Mouse (Mus musculus): Measurements from ENCODE around the gene Olfr904. TPM values are rescaled to one million over a fixed set of nuclear protein-coding genes. Genes with fewer than 3 reads are reported as not detected.
"Not testable (repeated sequence)": the region's sequence is repeated elsewhere in the genome, so short reads cannot be mapped to it uniquely, and the experiment has no call there.

Gene Olfr904
- polyA plus RNA-seq (2015; fragmentation: Nextera tagmentation; extraction: Ambion mirVana): not detected in 2 replicates

DNA sequence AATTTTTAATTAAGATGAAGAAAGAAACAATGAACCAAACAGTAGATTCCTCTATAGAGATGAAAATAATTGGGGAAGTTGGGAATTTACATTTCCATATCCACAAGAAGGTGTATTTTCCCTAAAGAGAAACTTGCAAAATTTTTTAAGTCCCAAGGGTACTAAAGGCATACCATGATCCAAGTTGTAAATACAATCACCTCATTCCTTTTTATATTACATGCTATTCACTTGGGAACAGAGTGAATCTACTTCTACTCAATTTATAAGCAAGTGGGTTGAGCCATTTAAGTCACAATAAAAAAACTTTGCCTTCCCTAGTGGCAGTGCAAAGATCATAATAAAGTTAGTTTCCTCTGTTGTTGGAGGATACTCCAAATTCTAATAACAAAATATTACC is at the start of gene Olfr904:
Gene Olfr904 (plus strand): TSS at position 301 of the 400 bp plus-strand sequence.
- Histone ChIP-seq H3K9me3 (no peaks in the 10 kb centered on the region), H3K4me3 (no peak within 1 kb of the TSS), H3K4me2 (no peak within 1 kb of the TSS), H3K4me1 (no peaks in the 10 kb centered on the region), H3K27me3 (replicated peaks) (no peaks in the 10 kb centered on the region), H3K9ac (no peak within 1 kb of the TSS), H3K27ac (no peak within 1 kb of the TSS), H3K36me3 (replicated peaks) (no peaks in the 10 kb centered on the region)
- ATAC-seq (replicated peaks): no peak

DNA sequence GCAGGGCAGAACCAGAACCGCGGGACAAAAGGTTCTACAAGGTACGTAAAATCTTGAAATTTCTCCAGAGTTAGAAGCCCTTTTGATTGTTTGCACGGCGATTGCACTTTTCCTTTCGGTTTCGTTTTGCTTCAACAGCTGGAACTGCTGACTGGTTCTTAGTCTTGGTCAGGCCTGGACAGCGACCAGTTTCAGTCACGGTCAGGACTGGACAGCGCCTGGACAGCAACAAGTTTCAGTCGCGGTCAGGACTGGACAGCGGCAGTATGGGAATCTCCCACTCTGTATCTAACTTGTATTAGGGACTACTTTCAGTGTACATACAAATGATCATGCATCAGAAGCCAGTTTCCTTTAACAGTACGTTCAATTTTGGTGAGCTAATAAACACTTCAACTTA is 49.4 kb upstream of the Olfr904 start:
- not testable (repeated sequence) for H3K9me3 ChIP-seq; ATAC-seq (replicated peaks); H3K4me3 ChIP-seq; H3K27me3 ChIP-seq (replicated peaks); H3K9ac ChIP-seq; H3K4me2 ChIP-seq; H3K36me3 ChIP-seq (replicated peaks); H3K27ac ChIP-seq; H3K4me1 ChIP-seq
- 96% methylated on average over 14 of the region's 14 CpGs for WGBS

GRCm38 (mm10) chr9:38423801-38424200 is 39.1 kb upstream of the Olfr904 start:
- Histone ChIP-seq H3K4me2 (no peak overlapping the region), H3K9ac (no peak overlapping the region), H3K27ac (no peak overlapping the region), H3K4me3 (no peak overlapping the region), H3K27me3 (replicated peaks) (no peaks in the 10 kb centered on the region), H3K36me3 (replicated peaks) (no peaks in the 10 kb centered on the region), H3K9me3 (no peaks in the 10 kb centered on the region), H3K4me1 (no peaks in the 10 kb centered on the region)
- no peak for ATAC-seq (replicated peaks)

- Histone ChIP-seq H3K36me3 (replicated peaks) (no peaks in the 10 kb centered on the region), H3K27me3 (replicated peaks) (no peaks in the 10 kb centered on the region), H3K4me1 (no peaks in the 10 kb centered on the region), H3K4me2 (no peak overlapping the region), H3K27ac (no peak overlapping the region), H3K9ac (no peak overlapping the region), H3K4me3 (no peak overlapping the region), H3K9me3 (no peaks in the 10 kb centered on the region)
- no peak for ATAC-seq (replicated peaks)
- 58% methylated on average over 1 of the region's 1 CpGs for WGBS
These were observed 35.9 kb upstream of the Olfr904 start for GRCm38 (mm10) chr9:38427026-38427425.

DNA sequence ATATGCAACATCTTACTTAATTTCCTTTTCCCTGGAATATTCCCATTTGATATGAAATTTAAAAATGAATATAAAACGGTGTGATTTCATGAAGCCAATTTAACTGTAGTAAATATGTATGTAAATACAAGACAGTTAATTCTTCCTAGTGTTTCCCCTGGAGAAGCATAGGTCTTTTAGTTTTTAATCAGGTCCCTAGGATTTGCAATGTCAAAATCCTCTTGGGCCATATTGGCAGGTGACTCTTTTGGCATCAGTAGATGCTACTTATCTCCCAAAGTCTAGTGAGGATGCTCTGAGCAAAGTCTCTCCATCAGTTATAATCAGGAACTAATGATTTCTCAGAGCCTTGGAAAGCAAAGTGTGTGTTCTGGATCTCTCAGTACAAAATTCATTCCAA is 33.8 kb upstream of the Olfr904 start, which contains the start of gene Olfr901:
Gene Olfr901 (plus strand): TSS at position 301 of the 400 bp plus-strand sequence.
- Histone ChIP-seq H3K36me3 (replicated peaks) (no peaks in the 10 kb centered on the region), H3K9me3 (no peaks in the 10 kb centered on the region), H3K4me1 (no peaks in the 10 kb centered on the region), H3K9ac (no peak within 1 kb of the TSS), H3K4me2 (no peak within 1 kb of the TSS), H3K27me3 (replicated peaks) (no peaks in the 10 kb centered on the region), H3K27ac (no peak within 1 kb of the TSS), H3K4me3 (no peak within 1 kb of the TSS)
- ATAC-seq (replicated peaks): no peak
- 85% methylated on average over 1 of the region's 1 CpGs for WGBS

- 88% methylated on average over 5 of the region's 5 CpGs for WGBS
- Histone ChIP-seq H3K36me3 (replicated peaks) (no peaks in the 10 kb centered on the region), H3K4me2 (no peak within 1 kb of the TSS), H3K9ac (no peak within 1 kb of the TSS), H3K9me3 (no peaks in the 10 kb centered on the region), H3K27me3 (replicated peaks) (no peaks in the 10 kb centered on the region), H3K27ac (no peak within 1 kb of the TSS), H3K4me1 (no peaks in the 10 kb centered on the region), H3K4me3 (no peak within 1 kb of the TSS)
- ATAC-seq (replicated peaks): no peak
These were observed 15.6 kb upstream of the Olfr904 start, which contains the start of gene Olfr902 for GRCm38 (mm10) chr9:38447352-38447751. TSS of gene Olfr902 (plus strand) at chr9:38447652.

DNA sequence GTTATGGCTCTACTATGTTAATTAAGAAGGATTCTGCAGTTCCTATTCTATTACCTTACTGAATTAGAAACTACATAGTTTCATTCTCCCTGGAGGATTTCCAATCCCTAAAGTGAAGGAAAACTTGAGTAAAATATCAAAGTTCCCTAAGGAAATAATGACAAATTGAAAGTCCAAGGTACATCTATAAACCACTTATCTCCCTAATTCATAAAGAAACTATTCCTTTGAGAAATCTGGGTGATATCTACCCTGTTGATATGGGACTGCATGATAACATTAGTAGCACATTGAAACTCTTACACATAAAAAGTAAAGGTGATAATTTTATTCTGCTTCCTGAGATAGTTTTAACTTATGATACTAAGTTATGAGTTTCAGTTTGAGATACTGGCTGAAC is 7.9 kb downstream of the Olfr904 start, which contains the start of gene Olfr905:
Gene Olfr905 (plus strand): TSS at position 301 of the 400 bp plus-strand sequence.
- H3K36me3 ChIP-seq (replicated peaks): no peaks in the 10 kb centered on the region
- no peaks in the 10 kb centered on the region for H3K4me1 ChIP-seq
- no peak for ATAC-seq (replicated peaks)
- no peaks in the 10 kb centered on the region for H3K27me3 ChIP-seq (replicated peaks)
- no peak within 1 kb of the TSS for H3K4me3 ChIP-seq
- no peak within 1 kb of the TSS for H3K9ac ChIP-seq
- no peak within 1 kb of the TSS for H3K27ac ChIP-seq
- no peak within 1 kb of the TSS for H3K4me2 ChIP-seq
- H3K9me3 ChIP-seq: no peaks in the 10 kb centered on the region

GRCm38 (mm10) chr9:38486785-38487184 is 23.8 kb downstream of the Olfr904 start, which contains the start of gene Olfr906:
TSS of gene Olfr906 (plus strand) at chr9:38487085.
- H3K36me3 ChIP-seq (replicated peaks): no peaks in the 10 kb centered on the region

DNA sequence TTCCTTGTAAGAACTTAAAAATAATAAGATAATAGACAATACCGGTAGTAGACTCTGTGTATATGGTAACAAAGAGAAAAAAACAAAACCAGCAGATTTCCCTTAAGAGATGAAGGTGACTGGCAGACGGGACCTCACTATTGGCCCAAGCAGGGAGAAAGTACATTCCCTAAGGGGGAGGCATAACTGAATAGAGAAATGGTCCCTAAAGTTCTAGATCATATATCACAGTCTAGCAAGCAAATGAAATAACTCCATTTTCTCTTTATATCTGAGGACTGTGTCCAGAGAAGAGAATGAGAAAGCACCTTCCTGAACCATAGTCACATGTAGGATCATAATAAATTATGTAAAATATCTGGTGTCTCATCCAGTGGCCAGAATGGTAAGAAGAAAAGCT is 32.6 kb downstream of the Olfr904 start, which contains the start of gene Olfr907:
Gene Olfr907 (plus strand): TSS at position 301 of the 400 bp plus-strand sequence.
- no peaks in the 10 kb centered on the region for H3K4me1 ChIP-seq
- 83% methylated on average over 2 of the region's 2 CpGs for WGBS
- no peaks in the 10 kb centered on the region for H3K27me3 ChIP-seq (replicated peaks)
- no peak within 1 kb of the TSS for H3K4me3 ChIP-seq
- H3K27ac ChIP-seq: no peak within 1 kb of the TSS
- no peak within 1 kb of the TSS for H3K4me2 ChIP-seq
- no peaks in the 10 kb centered on the region for H3K9me3 ChIP-seq
- H3K9ac ChIP-seq: no peak within 1 kb of the TSS
- H3K36me3 ChIP-seq (replicated peaks): no peaks in the 10 kb centered on the region
- ATAC-seq (replicated peaks): no peak

More at GRCm38 (mm10) chr9:38486785-38487184, 23.8 kb downstream of the Olfr904 start, which contains the start of gene Olfr906:
- no peak within 1 kb of the TSS for H3K9ac ChIP-seq
- ATAC-seq (replicated peaks): no peak
- no peak within 1 kb of the TSS for H3K4me3 ChIP-seq
- H3K27me3 ChIP-seq (replicated peaks): no peaks in the 10 kb centered on the region
- no peaks in the 10 kb centered on the region for H3K4me1 ChIP-seq
- no peak within 1 kb of the TSS for H3K27ac ChIP-seq
- 89% methylated on average over 3 of the region's 3 CpGs for WGBS
- no peaks in the 10 kb centered on the region for H3K9me3 ChIP-seq
- H3K4me2 ChIP-seq: no peak within 1 kb of the TSS

GRCm38 (mm10) chr9:38512353-38512752 is 49.4 kb downstream of the Olfr904 start:
- no peaks in the 10 kb centered on the region for H3K27me3 ChIP-seq (replicated peaks)
- H3K9me3 ChIP-seq: no peaks in the 10 kb centered on the region
- no peak overlapping the region for H3K4me2 ChIP-seq
- H3K27ac ChIP-seq: no peak overlapping the region
- no peak overlapping the region for H3K9ac ChIP-seq
- 79% methylated on average over 2 of the region's 2 CpGs for WGBS
- no peaks in the 10 kb centered on the region for H3K4me1 ChIP-seq
- ATAC-seq (replicated peaks): no peak
- no peaks in the 10 kb centered on the region for H3K36me3 ChIP-seq (replicated peaks)
- no peak overlapping the region for H3K4me3 ChIP-seq

Other genes starting within 250 kb of the Olfr904 start
- not detected in 2 replicates for gene Olfr894, start 245.1 kb upstream of the Olfr904 start, polyA plus RNA-seq (2015; fragmentation: Nextera tagmentation; extraction: Ambion mirVana)
- not detected in 2 replicates for gene Olfr143, start 210.4 kb upstream of the Olfr904 start, polyA plus RNA-seq (2015; fragmentation: Nextera tagmentation; extraction: Ambion mirVana)
- gene Olfr895, start 195.3 kb upstream of the Olfr904 start, polyA plus RNA-seq (2015; fragmentation: Nextera tagmentation; extraction: Ambion mirVana): not detected in 2 replicates
- not detected in 2 replicates for gene Olfr896-ps1, start 172.0 kb upstream of the Olfr904 start, polyA plus RNA-seq (2015; fragmentation: Nextera tagmentation; extraction: Ambion mirVana)
- not detected in 2 replicates for gene Olfr25, start 134.1 kb upstream of the Olfr904 start, polyA plus RNA-seq (2015; fragmentation: Nextera tagmentation; extraction: Ambion mirVana)
- gene Olfr898, start 114.7 kb upstream of the Olfr904 start, polyA plus RNA-seq (2015; fragmentation: Nextera tagmentation; extraction: Ambion mirVana): not detected in 2 replicates
- not detected in 2 replicates for gene Olfr250, start 96.2 kb upstream of the Olfr904 start, polyA plus RNA-seq (2015; fragmentation: Nextera tagmentation; extraction: Ambion mirVana)
- gene Olfr251, start 86.1 kb upstream of the Olfr904 start, polyA plus RNA-seq (2015; fragmentation: Nextera tagmentation; extraction: Ambion mirVana): not detected in 2 replicates
- gene Olfr147, start 61.4 kb upstream of the Olfr904 start, polyA plus RNA-seq (2015; fragmentation: Nextera tagmentation; extraction: Ambion mirVana): not detected in 2 replicates
- not detected in 2 replicates for gene Olfr901, start 33.7 kb upstream of the Olfr904 start, polyA plus RNA-seq (2015; fragmentation: Nextera tagmentation; extraction: Ambion mirVana)
- not detected in 2 replicates for gene Olfr902, start 15.5 kb upstream of the Olfr904 start, polyA plus RNA-seq (2015; fragmentation: Nextera tagmentation; extraction: Ambion mirVana)
- gene Olfr905, start 8.0 kb downstream of the Olfr904 start, polyA plus RNA-seq (2015; fragmentation: Nextera tagmentation; extraction: Ambion mirVana): not detected in 2 replicates
- not detected in 2 replicates for gene Olfr906, start 23.9 kb downstream of the Olfr904 start, polyA plus RNA-seq (2015; fragmentation: Nextera tagmentation; extraction: Ambion mirVana)
- not detected in 2 replicates for gene Olfr907, start 32.7 kb downstream of the Olfr904 start, polyA plus RNA-seq (2015; fragmentation: Nextera tagmentation; extraction: Ambion mirVana)
- not detected in 2 replicates for gene Olfr911-ps1, start 58.4 kb downstream of the Olfr904 start, polyA plus RNA-seq (2015; fragmentation: Nextera tagmentation; extraction: Ambion mirVana)
- not detected in 2 replicates for gene Olfr910, start 74.7 kb downstream of the Olfr904 start, polyA plus RNA-seq (2015; fragmentation: Nextera tagmentation; extraction: Ambion mirVana)
- gene Olfr912, start 117.0 kb downstream of the Olfr904 start, polyA plus RNA-seq (2015; fragmentation: Nextera tagmentation; extraction: Ambion mirVana): not detected in 2 replicates
- gene Olfr913, start 129.6 kb downstream of the Olfr904 start, polyA plus RNA-seq (2015; fragmentation: Nextera tagmentation; extraction: Ambion mirVana): not detected in 2 replicates
- not detected in 2 replicates for gene Olfr914, start 142.0 kb downstream of the Olfr904 start, polyA plus RNA-seq (2015; fragmentation: Nextera tagmentation; extraction: Ambion mirVana)
- gene Olfr916, start 196.7 kb downstream of the Olfr904 start, polyA plus RNA-seq (2015; fragmentation: Nextera tagmentation; extraction: Ambion mirVana): not detected in 2 replicates
- gene Olfr917, start 202.7 kb downstream of the Olfr904 start, polyA plus RNA-seq (2015; fragmentation: Nextera tagmentation; extraction: Ambion mirVana): not detected in 2 replicates
- not detected in 2 replicates for gene Olfr918, start 211.5 kb downstream of the Olfr904 start, polyA plus RNA-seq (2015; fragmentation: Nextera tagmentation; extraction: Ambion mirVana)
- not detected in 2 replicates for gene Olfr919, start 240.5 kb downstream of the Olfr904 start, polyA plus RNA-seq (2015; fragmentation: Nextera tagmentation; extraction: Ambion mirVana)

All from midbrain, embryonic 15.5 days (tissue).